Mouse (Mus musculus) kidney, embryonic 14.5 days (tissue): Measurements from ENCODE around the gene Kdm4a. TPM values are rescaled to one million over a fixed set of nuclear protein-coding genes. Genes with fewer than 3 reads are reported as not detected.

Experiments used
- ATAC-seq: fragments of 200-750 bp; cut with Nextera tagmentation; 2 replicates; pipeline ENCODE4 v1.8.0; 2017; ENCODE audit warnings: moderate number of reproducible peaks, mild to moderate bottlenecking, moderate TSS enrichment, moderate library complexity; ENCODE audit not compliant: low FRiP score, low TSS enrichment
- H3K27ac ChIP-seq: fragments of 300-500 bp; sonication (generic); 2 replicates; pipeline ENCODE4 v1.5.1; 2014; ENCODE audit warnings: low read depth, mild to moderate bottlenecking, low read length, moderate library complexity, mixed read lengths
- H3K27me3 ChIP-seq: fragments of 300-500 bp; sonication (generic); 2 replicates; pipeline ENCODE4 v1.6.1; 2014; ENCODE audit warnings: mild to moderate bottlenecking, low read length; ENCODE audit not compliant: control insufficient read depth, insufficient read depth
- H3K36me3 ChIP-seq: fragments of 300-500 bp; sonication (generic); 2 replicates; pipeline ENCODE4 v1.6.1; 2014; ENCODE audit warnings: low read length, mixed read lengths; ENCODE audit not compliant: control insufficient read depth, insufficient read depth
- H3K4me1 ChIP-seq: fragments of 300-500 bp; sonication (generic); 2 replicates; pipeline ENCODE4 v1.6.1; 2014; ENCODE audit warnings: low read length, mixed read lengths; ENCODE audit not compliant: control insufficient read depth, insufficient read depth
- H3K4me2 ChIP-seq: fragments of 300-500 bp; sonication (generic); replicated peaks from 2 replicates; pipeline ENCODE4 v1.6.1; 2014; ENCODE audit warnings: low read depth, mild to moderate bottlenecking, low read length
- H3K4me3 ChIP-seq: fragments of 300-500 bp; sonication (generic); 2 replicates; pipeline ENCODE4 v1.5.1; 2014; ENCODE audit warnings: mild to moderate bottlenecking, low read length
- H3K9ac ChIP-seq: fragments of 300-500 bp; sonication (generic); 2 replicates; pipeline ENCODE4 v1.6.1; 2014; ENCODE audit warnings: low read depth, mild to moderate bottlenecking, low read length, moderate library complexity
- H3K9me3 ChIP-seq: fragments of 300-500 bp; sonication (generic); 2 replicates; pipeline ENCODE4 v1.6.1; 2016; ENCODE audit warnings: low read length; ENCODE audit not compliant: control insufficient read depth
- WGBS: fragments of 180-500 bp; shearing (Covaris S2); extraction: QIAGEN DNeasy Blood & Tissue Kit; methylation state at CpG from one replicate; pipeline ENCODE4 v1.1.7; 2014; 5-methylcytosine and 5-hydroxymethylcytosine counted together
- microRNA-seq: library from miRNA; unstranded; fragments of <30 nt; microRNA quantifications from one replicate; pipeline ENCODE4, GENCODE M21; 2016
- polyA plus RNA-seq: library from polyadenylated mRNA; unstranded; fragments of >200 nt; fragmentation: Nextera tagmentation; extraction: Ambion mirVana; gene quantifications from 2 replicates; pipeline ENCODE4 v1.2.1, GENCODE M21; 2014

The Kdm4a gene
- polyA plus RNA-seq, 1 experiment from 2014 or later: 58.8 TPM

DNA sequence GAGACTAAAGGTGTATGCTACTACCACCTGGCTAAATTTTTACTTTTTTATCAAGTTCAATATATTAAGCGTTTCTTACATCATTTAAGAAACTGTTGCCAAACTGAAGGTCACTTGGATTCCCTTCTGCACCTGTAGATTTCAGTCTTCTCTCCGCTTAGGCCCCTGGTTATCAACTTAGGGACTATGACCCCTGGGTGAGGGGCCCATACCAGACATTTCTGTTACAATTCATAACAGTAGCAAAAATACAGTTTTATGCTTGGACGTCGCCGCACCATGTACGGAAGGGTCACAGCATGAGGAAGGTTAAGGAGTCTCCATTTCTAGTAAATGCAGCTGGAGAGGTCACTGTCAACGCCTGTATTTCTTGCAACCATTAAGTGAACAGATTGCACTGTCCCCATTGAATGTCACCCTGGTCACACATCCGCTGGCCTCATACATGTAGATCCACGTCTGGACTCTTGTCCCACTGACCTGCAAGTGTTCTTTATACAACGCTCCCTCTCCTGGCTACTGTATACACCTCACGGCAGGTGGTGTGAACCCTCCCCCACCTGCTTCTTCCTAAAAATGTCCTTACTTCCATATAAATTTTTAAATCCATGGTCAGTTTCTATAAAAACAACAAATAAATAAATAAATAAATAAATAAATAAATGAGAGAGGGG, 86.9 kb downstream of the Kdm4a start:
- Histone ChIP-seq H3K4me1 (no peaks in the 10 kb centered on the region), H3K36me3 (no peaks in the 10 kb centered on the region), H3K9me3 (no peaks in the 10 kb centered on the region), H3K4me2 (no peak overlapping the region), H3K9ac (no peak overlapping the region), H3K27me3 (no peaks in the 10 kb centered on the region), H3K4me3 (no peak overlapping the region), H3K27ac (no peak overlapping the region)
- ATAC-seq: no peak
- WGBS: 92% methylated on average over 11 of the region's 11 CpGs

DNA sequence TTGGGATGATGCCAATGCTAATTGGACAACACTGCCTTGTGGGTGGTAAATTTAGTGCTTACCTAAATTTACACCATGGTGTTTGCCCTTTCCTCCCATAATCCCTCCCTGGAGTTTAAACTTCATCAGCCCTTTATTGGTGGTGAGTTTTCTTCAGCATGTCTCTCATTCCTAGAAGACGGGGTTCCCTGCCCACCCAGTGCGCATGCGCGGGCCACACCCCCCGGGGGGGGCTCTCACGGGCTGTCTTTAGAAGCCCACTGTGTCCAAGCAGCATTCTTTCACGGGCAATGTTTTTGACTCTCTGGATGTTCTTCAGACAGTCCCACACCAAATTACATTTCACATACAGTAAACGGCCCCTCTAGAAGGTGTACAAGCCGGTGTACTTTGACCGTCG, 89.4 kb downstream of the Kdm4a start:
- Histone ChIP-seq H3K9ac (no peak overlapping the region), H3K4me2 (no peak overlapping the region), H3K4me3 (no peak overlapping the region), H3K27ac (no peak overlapping the region), H3K9me3 (no peaks in the 10 kb centered on the region), H3K4me1 (no peaks in the 10 kb centered on the region), H3K36me3 (no peaks in the 10 kb centered on the region), H3K27me3 (no peaks in the 10 kb centered on the region)
- ATAC-seq: no peak
- 95% methylated on average over 11 of the region's 11 CpGs for WGBS

DNA sequence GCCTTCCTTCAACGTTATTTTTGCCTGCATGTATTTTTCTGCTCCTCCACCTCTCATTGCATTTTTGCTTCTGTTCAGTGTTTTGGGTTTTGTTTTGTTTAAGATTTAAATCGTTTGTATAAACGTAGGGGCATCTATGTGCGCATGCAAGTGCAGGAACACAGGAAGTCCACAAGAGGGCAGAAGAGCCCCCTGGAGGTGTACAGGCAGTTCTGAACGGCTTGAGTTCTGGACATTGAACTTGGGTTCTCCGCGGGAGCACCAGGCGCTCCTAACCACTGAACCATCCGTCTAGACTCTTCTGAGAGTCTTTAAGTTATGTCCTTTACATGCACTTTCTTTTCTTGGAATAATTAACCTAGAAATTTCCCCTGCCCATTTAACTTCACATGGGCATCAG, 89.9 kb downstream of the Kdm4a start:
- Histone ChIP-seq H3K9ac (no peak overlapping the region), H3K36me3 (no peaks in the 10 kb centered on the region), H3K27me3 (no peaks in the 10 kb centered on the region), H3K4me1 (no peaks in the 10 kb centered on the region), H3K9me3 (no peaks in the 10 kb centered on the region), H3K4me2 (no peak overlapping the region), H3K27ac (no peak overlapping the region), H3K4me3 (no peak overlapping the region)
- no peak for ATAC-seq
- 62% methylated on average over 9 of the region's 9 CpGs for WGBS

DNA sequence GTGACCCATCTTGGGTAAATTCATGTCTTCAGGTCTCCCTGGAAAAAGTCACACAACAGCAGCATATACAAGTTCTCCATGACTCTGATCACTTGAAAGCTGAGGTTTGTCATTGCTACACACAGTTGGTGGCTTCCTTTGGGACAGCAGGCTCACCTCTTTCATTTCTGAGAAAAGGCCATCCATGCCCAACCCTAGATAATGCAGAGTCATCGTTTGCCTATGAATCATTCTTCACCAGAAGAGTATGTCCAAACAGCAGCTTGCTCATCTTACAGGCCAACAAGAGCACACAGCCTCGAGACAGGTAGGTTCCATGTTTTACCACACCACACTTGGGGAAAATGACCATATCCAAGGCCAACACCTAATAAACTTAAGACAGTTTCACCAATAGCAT, 91.1 kb downstream of the Kdm4a start:
- Histone ChIP-seq H3K4me2 (no peak overlapping the region), H3K27me3 (no peaks in the 10 kb centered on the region), H3K9ac (no peak overlapping the region), H3K4me1 (no peaks in the 10 kb centered on the region), H3K36me3 (no peaks in the 10 kb centered on the region), H3K9me3 (no peaks in the 10 kb centered on the region), H3K27ac (no peak overlapping the region), H3K4me3 (no peak overlapping the region)
- 87% methylated on average over 2 of the region's 2 CpGs for WGBS
- no peak for ATAC-seq

Small RNA genes lying within 50 kb of the gene (microRNA-seq; reads per million reads assigned to microRNA genes)
- 0.84 reads per million for gene Mir7226

Other genes starting within 250 kb of the Kdm4a start
- gene St3gal3, start 45.1 kb downstream of the Kdm4a start, polyA plus RNA-seq: 6.8 and 11.0 TPM in 2 replicates
- 53.3 and 68.1 TPM in 2 replicates for gene Ptprf, start 111.4 kb upstream of the Kdm4a start, polyA plus RNA-seq
- gene Szt2, start 229.2 kb upstream of the Kdm4a start, polyA plus RNA-seq: 8.7 and 13.7 TPM in 2 replicates
- gene Med8, start 229.3 kb upstream of the Kdm4a start, polyA plus RNA-seq: 103 TPM in 2 replicates
- 72.0 and 82.7 TPM in 2 replicates for gene Elovl1, start 248.1 kb upstream of the Kdm4a start, polyA plus RNA-seq